In genomic region chr1:132292318-132293129, GRCm38 (mm10) we compare ENCODE assay signal across 8 mouse cellular contexts. TPM values are rescaled to one million over a fixed set of nuclear protein-coding genes. Genes with fewer than 3 reads are reported as not detected.
DNase-seq lines count a peak whose midpoint lies in the region; ATAC-seq and TF ChIP-seq lines count a peak whose summit lies in the region.

No protein-coding gene starts in this region.

- H3K27ac ChIP-seq in heart, embryonic 10.5 days, result peak overlapping the region; percentile 38
- no peak overlapping the region for H3K27ac ChIP-seq in MEL (ENCODE audit: control insufficient read depth, low read depth, low read length)
- H3K27ac ChIP-seq in forebrain, embryonic 15.5 days (replicated peaks), result peak overlapping the region; percentile 75
- peak overlapping the region; percentile 56; the same call in 1 of the 2 replicates for H3K27ac ChIP-seq in limb, embryonic 13.5 days

- H3K36me3 ChIP-seq in heart, embryonic 10.5 days, result no peaks in the 10 kb centered on the region
- no peaks in the 10 kb centered on the region for H3K36me3 ChIP-seq in MEL (ENCODE audit: control insufficient read depth in 1 of 2, insufficient read depth in 2 of 2, low read length in 2 of 2)
- H3K36me3 ChIP-seq in forebrain, embryonic 15.5 days, result no peaks in the 10 kb centered on the region
- no peaks in the 10 kb centered on the region for H3K36me3 ChIP-seq in limb, embryonic 13.5 days

- TF ChIP-seq EP300 in MEL (IDR thresholded peaks at IDR 0.05; ENCODE audit: low read depth in 1 of 2, low read length in 2 of 2), result no peak

- no peak overlapping the region for H3K4me3 ChIP-seq in heart, embryonic 10.5 days
- no peak overlapping the region for H3K4me3 ChIP-seq in MEL (ENCODE audit: control insufficient read depth in 1 of 2, insufficient read depth in 1 of 2, low read depth in 2 of 2, low read length in 2 of 2)
- H3K4me3 ChIP-seq in forebrain, embryonic 15.5 days, result no peak overlapping the region
- H3K4me3 ChIP-seq in limb, embryonic 13.5 days, result no peak overlapping the region

- 48% methylated on average over 21 of the region's 21 CpGs for WGBS in heart, embryonic 10.5 days
- WGBS in forebrain, embryonic 15.5 days, result 19% methylated on average over 21 of the region's 21 CpGs
- WGBS in limb, embryonic 13.5 days, result 26% methylated on average over 21 of the region's 21 CpGs

- H3K9ac ChIP-seq in MEL (ENCODE audit: control insufficient read depth, low read depth, low read length, poor library complexity, severe bottlenecking), result no peak overlapping the region
- H3K9ac ChIP-seq in forebrain, embryonic 15.5 days (replicated peaks), result no peak overlapping the region
- no peak overlapping the region for H3K9ac ChIP-seq in limb, embryonic 13.5 days

- H3K9me3 ChIP-seq in heart, embryonic 10.5 days, result no peaks in the 10 kb centered on the region
- H3K9me3 ChIP-seq in MEL (replicated peaks; ENCODE audit: insufficient read depth, low read length), result no peaks in the 10 kb centered on the region
- no peaks in the 10 kb centered on the region for H3K9me3 ChIP-seq in forebrain, embryonic 15.5 days
- no peaks in the 10 kb centered on the region for H3K9me3 ChIP-seq in limb, embryonic 13.5 days

- no peak for DNase-seq in heart, embryonic 10.5 days (ENCODE audit: low spot score)
- no peak for DNase-seq in heart, adult 9 months (ENCODE audit: low spot score in 2 of 2)
- DNase-seq in MEL (ENCODE audit: low read depth, low spot score), result no peak
- DNase-seq in retina, postnatal 7 days (ENCODE audit: low read depth, low spot score), result peak; percentile 83
- DNase-seq in left cerebral cortex, adult 11 months (ENCODE audit: low spot score), result no peak
- no peak for DNase-seq in layer of hippocampus, adult 9-10 months (ENCODE audit: low spot score)

- peaks cover 35% of the 10 kb centered on the region for H3K27me3 ChIP-seq in heart, embryonic 10.5 days (ENCODE audit: insufficient read depth, poor library complexity, severe bottlenecking)
- peaks cover 2 to 4% of the 10 kb centered on the region in 2 experiments for H3K27me3 ChIP-seq in MEL (ENCODE audit: control insufficient read depth in 1 of 2, insufficient read depth in 2 of 2, low read length in 2 of 2)
- H3K27me3 ChIP-seq in forebrain, embryonic 15.5 days, result no peaks in the 10 kb centered on the region
- peaks cover 28% of the 10 kb centered on the region for H3K27me3 ChIP-seq in limb, embryonic 13.5 days

- H3K79me2 ChIP-seq in MEL (ENCODE audit: control insufficient read depth, insufficient read depth, low read length, poor library complexity), result no peaks in the 10 kb centered on the region

- no peak for TF ChIP-seq POLR2A in MEL (IDR thresholded peaks at IDR 0.05; ENCODE audit: control insufficient read depth in 1 of 2, insufficient read depth in 1 of 2, low read depth in 1 of 2, low read length in 2 of 2, poor library complexity in 1 of 2)

- no peak overlapping the region for H3K4me2 ChIP-seq in forebrain, embryonic 15.5 days (replicated peaks)
- peak overlapping the region; percentile 25; the same call in 1 of the 2 replicates for H3K4me2 ChIP-seq in limb, embryonic 13.5 days (replicated peaks)

- 0 out of 2 replicates have a peak, but pooled peaks have one; percentile 18 for ATAC-seq in forebrain, embryonic 15.5 days (replicated peaks)
- no peak; the same call in 1 of the 2 replicates for ATAC-seq in limb, embryonic 13.5 days (ENCODE audit: low FRiP score, low read depth)

- peaks cover 38% of the 10 kb centered on the region for H3K4me1 ChIP-seq in heart, embryonic 10.5 days
- H3K4me1 ChIP-seq in MEL (ENCODE audit: control insufficient read depth in 1 of 2, insufficient read depth in 2 of 2, low read length in 2 of 2), result no peaks in the 10 kb centered on the region
- peaks cover 65% of the 10 kb centered on the region for H3K4me1 ChIP-seq in forebrain, embryonic 15.5 days
- H3K4me1 ChIP-seq in limb, embryonic 13.5 days, result peaks cover 27% of the 10 kb centered on the region

- no peak; the same call in 1 of the 2 replicates for TF ChIP-seq RAD21 in MEL (IDR thresholded peaks at IDR 0.05; ENCODE audit: low read depth, low read length)

- peak; percentile 26 to 54 (median 38); a peak in 5 of 6 replicates for TF ChIP-seq CTCF in MEL (IDR thresholded peaks at IDR 0.05 in 2 of 3, conservative IDR thresholded peaks at IDR 0.05 in 1 of 3; ENCODE audit: control insufficient read depth in 1 of 3, insufficient read depth in 1 of 3, low read depth in 2 of 3, low read length in 3 of 3, poor library complexity in 1 of 3, severe bottlenecking in 1 of 3)

TF ChIP-seq in MEL, 35 proteins besides CTCF, POLR2A, EP300 and RAD21:
- TF ChIP-seq UBTF (IDR thresholded peaks at IDR 0.05; ENCODE audit: borderline replicate concordance, insufficient read depth, low read depth, low read length) (no peak), SMC3 (IDR thresholded peaks at IDR 0.05; ENCODE audit: low read depth, low read length) (peak; percentile 34), MAZ (IDR thresholded peaks at IDR 0.05; ENCODE audit: low read depth, low read length) (no peak), USF2 (IDR thresholded peaks at IDR 0.05; ENCODE audit: borderline replicate concordance in 1 of 2, insufficient read depth in 1 of 2, low read depth in 1 of 2, low read length in 2 of 2) (no peak), ZMIZ1 (IDR thresholded peaks at IDR 0.05; ENCODE audit: low read depth, low read length) (no peak), BHLHE40 (IDR thresholded peaks at IDR 0.05; ENCODE audit: borderline replicate concordance, low read depth, low read length) (no peak), MXI1 (IDR thresholded peaks at IDR 0.05; ENCODE audit: low read depth, low read length) (no peak), E2F4 (IDR thresholded peaks at IDR 0.05; ENCODE audit: borderline replicate concordance, low read depth, low read length) (no peak)

RNA-seq across cellular contexts. Expression of gene Klhdc8a, which starts 5.9 kb away (rescaled TPM):
- 0.26 and 0.60 TPM in 2 replicates for polyA plus RNA-seq in heart, embryonic 10.5 days (2016; fragmentation: Nextera tagmentation; extraction: Ambion mirVana)
- total RNA-seq in MEL (2012; rRNA removed), result not detected in 2 replicates
- polyA plus RNA-seq in MEL (2012; ENCODE audit: insufficient read depth in 1 of 2, insufficient read length in 2 of 2, low read depth in 1 of 2, low replicate concordance in 2 of 2, missing spikeins in 1 of 2), result not detected
- polyA plus RNA-seq in forebrain, embryonic 15.5 days (2015; fragmentation: Nextera tagmentation; extraction: Ambion mirVana), result 2.4 and 3.1 TPM in 2 replicates
- 0.09 and 0.11 TPM in 2 replicates for polyA plus RNA-seq in limb, embryonic 13.5 days (2015; fragmentation: Nextera tagmentation; extraction: Ambion mirVana)

RNA-seq across cellular contexts. Expression of gene Nuak2, which starts 23.4 kb away (rescaled TPM):
- 3.0 and 3.4 TPM in 2 replicates for polyA plus RNA-seq in heart, embryonic 10.5 days (2016; fragmentation: Nextera tagmentation; extraction: Ambion mirVana)
- 2.8 and 3.2 TPM in 2 replicates for total RNA-seq in MEL (2012; rRNA removed)
- polyA plus RNA-seq in MEL (2012; ENCODE audit: insufficient read depth in 1 of 2, insufficient read length in 2 of 2, low read depth in 1 of 2, low replicate concordance in 2 of 2, missing spikeins in 1 of 2), result 1 to 10 TPM in 1 of 2 experiments, not detected in 1; 3.0 TPM
- polyA plus RNA-seq in forebrain, embryonic 15.5 days (2015; fragmentation: Nextera tagmentation; extraction: Ambion mirVana), result 15.9 and 16.5 TPM in 2 replicates
- polyA plus RNA-seq in limb, embryonic 13.5 days (2015; fragmentation: Nextera tagmentation; extraction: Ambion mirVana), result 1.2 and 1.4 TPM in 2 replicates
